Mouse (Mus musculus) hematopoietic stem cell, adult 5-6 weeks (primary cell): ENCODE data around the gene Tmem104. TPM values are rescaled to one million over a fixed set of nuclear protein-coding genes. Genes with fewer than 3 reads are reported as not detected.

Source experiments
- total RNA-seq: library from RNA; stranded (forward); fragments of 172-1452, 232-1000 nt; gene quantifications from 2 replicates; pipeline ENCODE4 v1.2.3, GENCODE M21; 2017

Tmem104 gene
- total RNA-seq, 1 experiment from 2014 or later = 4.0 TPM

Other genes starting within 250 kb of the Tmem104 start
- gene Cd300c, start 218.3 kb upstream of the Tmem104 start, total RNA-seq = not detected in 2 replicates
- 0.99 and 4.9 TPM in 2 replicates for gene Cd300ld, start 197.6 kb upstream of the Tmem104 start, total RNA-seq
- gene Cd300c2, start 185.6 kb upstream of the Tmem104 start, total RNA-seq = 3.1 and 4.4 TPM in 2 replicates
- gene Cd300ld2, start 171.3 kb upstream of the Tmem104 start, total RNA-seq = not detected in 2 replicates
- not detected in 2 replicates for gene Cd300ld4, start 160.5 kb upstream of the Tmem104 start, total RNA-seq
- gene Cd300ld5, start 149.7 kb upstream of the Tmem104 start, total RNA-seq = not detected in 2 replicates
- gene Cd300ld3, start 139.1 kb upstream of the Tmem104 start, total RNA-seq = 2.3 TPM in 1 of 2 replicates, not detected in the other
- 0.94 TPM in 1 of 2 replicates, not detected in the other for gene Cd300e, start 125.3 kb upstream of the Tmem104 start, total RNA-seq
- 79.7 TPM in 2 replicates for gene Rab37, start 96.1 kb upstream of the Tmem104 start, total RNA-seq
- gene Cd300lf, start 53.5 kb upstream of the Tmem104 start, total RNA-seq = 3.9 and 5.4 TPM in 2 replicates
- 70.5 and 71.1 TPM in 2 replicates for gene Slc9a3r1, start 24.1 kb upstream of the Tmem104 start, total RNA-seq
- 26.6 and 42.7 TPM in 2 replicates for gene Nat9, start 372 bp downstream of the Tmem104 start, total RNA-seq
- not detected in 2 replicates for gene Grin2c, start 79.8 kb downstream of the Tmem104 start, total RNA-seq
- 19.9 and 22.6 TPM in 2 replicates for gene Fdxr, start 89.6 kb downstream of the Tmem104 start, total RNA-seq
- 2.8 and 4.3 TPM in 2 replicates for gene Fads6, start 110.2 kb downstream of the Tmem104 start, total RNA-seq
- gene Otop2, start 119.7 kb downstream of the Tmem104 start, total RNA-seq = not detected in 2 replicates
- not detected in 2 replicates for gene Ush1g, start 134.6 kb downstream of the Tmem104 start, total RNA-seq
- not detected in 2 replicates for gene Otop3, start 147.2 kb downstream of the Tmem104 start, total RNA-seq
- gene Hid1, start 180.3 kb downstream of the Tmem104 start, total RNA-seq = 2.6 and 7.9 TPM in 2 replicates
- gene Cdr2l, start 194.4 kb downstream of the Tmem104 start, total RNA-seq = 0.05 TPM in 1 of 2 replicates, not detected in the other
- gene Mrpl58, start 216.3 kb downstream of the Tmem104 start, total RNA-seq = 48.3 and 67.2 TPM in 2 replicates
- gene Atp5h, start 232.5 kb downstream of the Tmem104 start, total RNA-seq = 507 and 778 TPM in 2 replicates
- gene Kctd2, start 232.6 kb downstream of the Tmem104 start, total RNA-seq = 15.0 and 22.1 TPM in 2 replicates